Mouse (Mus musculus) thymus, postnatal 25 days (tissue): ENCODE data around the gene Mlip.

Experiments used
- DNase-seq: peaks from one replicate; pipeline ENCODE4 v3.0.0; 2022

The Mlip gene

GRCm38 (mm10) chr9:77344318-77344717 lies 8.5 kb downstream of the Mlip start:
- DNase-seq = no peak

- DNase-seq = no peak
Measured at GRCm38 (mm10) chr9:77340159-77340862, 12.5 kb downstream of the Mlip start.

GRCm38 (mm10) chr9:77339571-77340148 lies 13.1 kb downstream of the Mlip start:
- DNase-seq = no peak

- DNase-seq = no peak
Measured at GRCm38 (mm10) chr9:77335370-77335769, 17.4 kb downstream of the Mlip start.

GRCm38 (mm10) chr9:77318346-77318745 lies 34.4 kb downstream of the Mlip start:
- DNase-seq = no peak

- DNase-seq = no peak
Measured at GRCm38 (mm10) chr9:77310548-77310947, 42.2 kb downstream of the Mlip start.

GRCm38 (mm10) chr9:77305417-77305816 lies 47.4 kb downstream of the Mlip start:
- no peak for DNase-seq

- no peak for DNase-seq
Measured at GRCm38 (mm10) chr9:77302340-77302739, 50.4 kb downstream of the Mlip start.

- no peak for DNase-seq
Measured at GRCm38 (mm10) chr9:77287958-77288357, 64.8 kb downstream of the Mlip start.

- DNase-seq = no peak
Measured at GRCm38 (mm10) chr9:77279371-77279770, 73.4 kb downstream of the Mlip start.

GRCm38 (mm10) chr9:77278055-77278454 lies 74.7 kb downstream of the Mlip start:
- no peak for DNase-seq

- no peak for DNase-seq
Measured at GRCm38 (mm10) chr9:77277270-77277669, 75.5 kb downstream of the Mlip start.

- DNase-seq = no peak
Measured at GRCm38 (mm10) chr9:77276451-77277154, 76.2 kb downstream of the Mlip start.

- DNase-seq = no peak
Measured at GRCm38 (mm10) chr9:77272727-77273126, 80.0 kb downstream of the Mlip start.

- DNase-seq = no peak
Measured at GRCm38 (mm10) chr9:77265268-77266017, 87.3 kb downstream of the Mlip start.

GRCm38 (mm10) chr9:77259052-77259451 lies 93.7 kb downstream of the Mlip start:
- no peak for DNase-seq

- no peak for DNase-seq
Measured at GRCm38 (mm10) chr9:77258265-77258664, 94.5 kb downstream of the Mlip start.

GRCm38 (mm10) chr9:77254514-77254913 lies 98.3 kb downstream of the Mlip start:
- no peak for DNase-seq

GRCm38 (mm10) chr9:77252761-77253160 lies 100.0 kb downstream of the Mlip start:
- no peak for DNase-seq

- DNase-seq = no peak
Measured at GRCm38 (mm10) chr9:77252134-77252533, 100.6 kb downstream of the Mlip start.

GRCm38 (mm10) chr9:77251511-77252112 lies 101.2 kb downstream of the Mlip start:
- DNase-seq = no peak

GRCm38 (mm10) chr9:77198250-77198649 lies 154.5 kb downstream of the Mlip start:
- no peak for DNase-seq

GRCm38 (mm10) chr9:77179486-77179885 lies 173.3 kb downstream of the Mlip start:
- no peak for DNase-seq
